Mouse (Mus musculus) brain, adult 2 months (tissue): ENCODE data around the gene Gm14418.

Experiments
- DNase-seq: peaks from one replicate; pipeline ENCODE4 v3.0.0; 2011; ENCODE audit warnings: low read depth, low spot score

The Gm14418 gene

GRCm38 (mm10) chr2:177398096-177398495, at the start of gene Gm14418:
Gm14418 (minus strand) TSS chr2:177398320.
- DNase-seq = peak; percentile 38
